ENCODE assay signal across 13 mouse cellular contexts in genomic region chr16:29977711-29978110, GRCm38 (mm10).
DNase-seq lines count a peak whose midpoint lies in the region; ATAC-seq and TF ChIP-seq lines count a peak whose summit lies in the region.
"Had no signal": no experiment of that assay in that cellular context is flagged by ENCODE, and none has a peak within 500 bp of the region (broad histone marks: within the 10 kb centered on the region; RNA-seq: fewer than 3 reads in every experiment).

No protein-coding gene starts in this region.

- no peak overlapping the region for H3K4me3 ChIP-seq in spleen, adult 2 months (ENCODE audit: extremely low read depth, insufficient read depth, insufficient read length)
- no peak overlapping the region for H3K4me3 ChIP-seq in lung, embryonic 14.5 days (ENCODE audit: low read depth, low read length)
- no peak overlapping the region for H3K4me3 ChIP-seq in small intestine, adult 2 months (ENCODE audit: low read depth, low read length)
- no peak overlapping the region for H3K4me3 ChIP-seq in hindbrain, embryonic 16.5 days (ENCODE audit: low read length)
- H3K4me3 ChIP-seq: hindbrain, embryonic 13.5 days; midbrain, embryonic 12.5 days had no signal

- TF ChIP-seq POLR2A in spleen, adult 2 months (IDR thresholded peaks at IDR 0.05; ENCODE audit: low read depth, low read length) = no peak
- TF ChIP-seq POLR2A in small intestine, adult 2 months (IDR thresholded peaks at IDR 0.05; ENCODE audit: low read depth, low read length) = no peak

- peak in 1 of 2 experiments; percentile 36 for DNase-seq in spleen, adult 2 months (ENCODE audit: low read depth in 1 of 2, low spot score in 2 of 2)
- DNase-seq in spleen, postnatal 4 days (ENCODE audit: low spot score in 2 of 2) = no peak
- peak; percentile 89 for DNase-seq in ZHBTc4 (ENCODE audit: low read depth, low spot score)
- DNase-seq in lung, embryonic 14.5 days = peak; percentile 62
- no peak for DNase-seq in kidney, adult 11 months
- DNase-seq: adrenal gland, postnatal 14 days; cerebellum, adult 9-10 months had no signal

- ATAC-seq in lung, embryonic 14.5 days (ENCODE audit: insufficient read depth) = peak; percentile 69
- no peak for ATAC-seq in activated CD4-positive, CD25-positive, alpha-beta regulatory T cell, adult 4 months
- ATAC-seq in hindbrain, embryonic 16.5 days = no peak

- no peaks in the 10 kb centered on the region for H3K36me3 ChIP-seq in spleen, adult 2 months (ENCODE audit: control insufficient read depth, insufficient read depth, low read length)
- H3K36me3 ChIP-seq in lung, embryonic 14.5 days (ENCODE audit: insufficient read depth) = no peaks in the 10 kb centered on the region
- H3K36me3 ChIP-seq in small intestine, adult 2 months (ENCODE audit: control insufficient read depth, insufficient read depth, low read length) = no peaks in the 10 kb centered on the region
- H3K36me3 ChIP-seq in hindbrain, embryonic 16.5 days (ENCODE audit: control insufficient read depth, insufficient read depth, low read length) = no peaks in the 10 kb centered on the region
- H3K36me3 ChIP-seq: hindbrain, embryonic 13.5 days; midbrain, embryonic 12.5 days had no signal

- no peaks in the 10 kb centered on the region for H3K9me3 ChIP-seq in lung, embryonic 14.5 days (ENCODE audit: low read depth, low read length)
- H3K9me3 ChIP-seq in hindbrain, embryonic 16.5 days (ENCODE audit: control insufficient read depth, low read length) = no peaks in the 10 kb centered on the region
- H3K9me3 ChIP-seq: hindbrain, embryonic 13.5 days; midbrain, embryonic 12.5 days had no signal

- H3K27me3 ChIP-seq in spleen, adult 2 months (ENCODE audit: control insufficient read depth, insufficient read depth, low read length) = no peaks in the 10 kb centered on the region
- no peaks in the 10 kb centered on the region for H3K27me3 ChIP-seq in lung, embryonic 14.5 days (ENCODE audit: insufficient read depth, low read length)
- H3K27me3 ChIP-seq in small intestine, adult 2 months (ENCODE audit: control insufficient read depth, insufficient read depth, low read length) = no peaks in the 10 kb centered on the region
- H3K27me3 ChIP-seq in hindbrain, embryonic 16.5 days (replicated peaks; ENCODE audit: control insufficient read depth, insufficient read depth, low read length) = no peaks in the 10 kb centered on the region

- no peak overlapping the region for H3K4me2 ChIP-seq in lung, embryonic 14.5 days
- no peak overlapping the region for H3K4me2 ChIP-seq in hindbrain, embryonic 16.5 days (ENCODE audit: low read length)
- H3K4me2 ChIP-seq: hindbrain, embryonic 13.5 days; midbrain, embryonic 12.5 days had no signal

- WGBS in spleen, adult 2 months = 29% methylated on average over 8 of the region's 8 CpGs
- WGBS in lung, embryonic 14.5 days = 40% methylated on average over 8 of the region's 8 CpGs
- WGBS in small intestine, adult 2 months = 26% methylated on average over 8 of the region's 8 CpGs
- 58% methylated on average over 8 of the region's 8 CpGs for WGBS in hindbrain, embryonic 16.5 days

- 0 out of 2 replicates have a peak overlapping the region, but pooled peaks have one; percentile 1 for H3K27ac ChIP-seq in spleen, adult 2 months (ENCODE audit: insufficient read depth, low read length)
- no peak overlapping the region for H3K27ac ChIP-seq in lung, embryonic 14.5 days (ENCODE audit: low read depth)
- peak overlapping the region; percentile 23; the same call in 1 of the 2 replicates for H3K27ac ChIP-seq in small intestine, adult 2 months (ENCODE audit: insufficient read depth, low read depth, low read length)
- no peak overlapping the region for H3K27ac ChIP-seq in hindbrain, embryonic 16.5 days (ENCODE audit: low read depth, low read length)
- H3K27ac ChIP-seq: hindbrain, embryonic 13.5 days; kidney, postnatal 0 days; midbrain, embryonic 12.5 days had no signal

- H3K9ac ChIP-seq in lung, embryonic 14.5 days = no peak overlapping the region
- H3K9ac ChIP-seq in hindbrain, embryonic 16.5 days (ENCODE audit: low read depth, low read length) = no peak overlapping the region
- H3K9ac ChIP-seq: hindbrain, embryonic 13.5 days; midbrain, embryonic 12.5 days had no signal

- no peak for TF ChIP-seq CTCF in spleen, adult 2 months (IDR thresholded peaks at IDR 0.05; ENCODE audit: extremely low read depth, insufficient read depth, insufficient read length, insufficient replicate concordance)
- TF ChIP-seq CTCF in lung, embryonic 14.5 days (IDR thresholded peaks at IDR 0.05; ENCODE audit: low read depth) = no peak
- TF ChIP-seq CTCF in small intestine, adult 2 months (IDR thresholded peaks at IDR 0.05; ENCODE audit: extremely low read depth, insufficient read length, insufficient replicate concordance, low read depth, low read length) = no peak

- peaks cover 13% of the 10 kb centered on the region; the same call in 1 of the 2 replicates for H3K4me1 ChIP-seq in spleen, adult 2 months (ENCODE audit: control insufficient read depth, insufficient read depth, insufficient read length)
- peaks cover 10% of the 10 kb centered on the region for H3K4me1 ChIP-seq in lung, embryonic 14.5 days (ENCODE audit: insufficient read depth)
- H3K4me1 ChIP-seq in small intestine, adult 2 months (ENCODE audit: control insufficient read depth, insufficient read depth, insufficient read length, low read length) = peaks cover 41% of the 10 kb centered on the region
- H3K4me1 ChIP-seq in hindbrain, embryonic 16.5 days (ENCODE audit: control insufficient read depth, insufficient read depth, low read depth, low read length) = no peaks in the 10 kb centered on the region

Comparison
In these comparisons a context has a peak if more than half of its experiments do, and no peak if none do; other contexts are left out.
1. DNase-seq: peak in ZHBTc4 (single experiment) and lung, embryonic 14.5 days (single experiment); none in spleen, postnatal 4 days (0 of 2) and kidney, adult 11 months (single experiment).
2. H3K27ac ChIP-seq: peak in spleen, adult 2 months (single experiment) and small intestine, adult 2 months (single experiment); none in lung, embryonic 14.5 days (single experiment) and hindbrain, embryonic 16.5 days (single experiment).